Mouse (Mus musculus) gastrocnemius, adult 18-20 months (tissue): ENCODE measurements around the gene Rpl36. TPM values are rescaled to one million over a fixed set of nuclear protein-coding genes. Genes with fewer than 3 reads are reported as not detected.

Experiments used
- DNase-seq: peaks from one replicate; pipeline ENCODE4 v3.0.0; 2021; ENCODE audit warnings: low spot score
- total RNA-seq, 2 experiments: library from RNA; stranded (reverse); gene quantifications; 2 replicates each; pipeline ENCODE4 v1.2.3; 2021

The Rpl36 gene
- total RNA-seq, 2 experiments from 2014 or later, result 632 to 662 TPM

DNA sequence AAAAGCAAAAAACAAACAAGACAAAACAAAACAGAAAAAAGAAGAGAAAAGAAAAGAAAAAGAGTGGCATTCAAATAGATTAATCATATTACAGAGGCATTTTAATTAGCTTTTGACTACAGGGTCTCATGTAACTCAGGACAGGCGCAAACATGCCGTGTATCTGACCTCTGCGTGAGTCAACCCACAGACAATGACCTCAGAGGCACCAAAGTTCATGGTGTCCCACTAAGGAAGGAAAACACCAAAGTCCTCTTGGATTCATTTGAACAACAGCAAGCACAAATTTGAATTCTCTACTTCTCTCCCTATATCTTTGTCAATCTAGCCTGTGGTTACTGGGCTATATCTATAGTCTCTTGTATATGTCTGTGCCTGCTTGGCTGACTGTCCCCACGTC lies 30.0 kb downstream of the Rpl36 start:
- DNase-seq, result no peak

DNA sequence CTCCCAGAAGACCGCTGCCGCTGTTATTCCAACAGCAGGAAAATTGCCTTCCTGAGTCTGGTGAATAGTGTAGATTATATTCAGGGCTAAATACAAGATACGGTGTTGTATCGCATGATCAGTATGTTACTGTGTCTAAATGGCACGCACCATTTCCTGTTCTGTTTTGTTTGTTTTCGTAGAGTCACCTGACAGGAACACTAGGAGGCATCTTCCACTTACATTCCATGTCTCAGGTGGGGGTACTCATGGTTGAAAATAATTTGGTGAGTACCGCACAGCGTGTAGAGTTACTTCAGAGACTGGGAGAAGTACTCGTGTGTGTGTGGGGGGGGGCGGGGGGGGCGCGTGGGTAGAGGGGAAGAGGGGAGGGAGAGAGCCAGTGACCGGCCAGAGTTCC lies 34.3 kb downstream of the Rpl36 start:
- DNase-seq, result no peak

DNA sequence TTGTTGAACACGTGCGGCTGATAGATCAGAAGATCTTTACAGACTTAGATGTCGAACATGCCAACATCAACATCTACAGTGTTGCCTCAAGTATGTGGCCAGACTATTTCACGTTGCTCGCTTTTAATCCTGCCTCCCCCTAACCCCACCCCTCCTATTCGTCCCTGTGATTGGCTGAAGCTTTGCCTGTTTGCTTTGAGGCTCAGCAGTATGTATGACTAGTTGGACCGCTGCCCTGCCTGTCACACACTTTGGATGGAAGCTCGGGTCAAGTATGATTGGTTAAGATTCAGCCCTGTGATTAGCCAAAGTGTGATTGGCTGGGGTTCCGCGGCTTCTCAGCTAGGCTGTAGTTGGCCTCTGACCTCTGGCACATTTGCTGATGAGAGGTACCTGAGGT lies 38.6 kb downstream of the Rpl36 start:
- DNase-seq, result no peak

DNA sequence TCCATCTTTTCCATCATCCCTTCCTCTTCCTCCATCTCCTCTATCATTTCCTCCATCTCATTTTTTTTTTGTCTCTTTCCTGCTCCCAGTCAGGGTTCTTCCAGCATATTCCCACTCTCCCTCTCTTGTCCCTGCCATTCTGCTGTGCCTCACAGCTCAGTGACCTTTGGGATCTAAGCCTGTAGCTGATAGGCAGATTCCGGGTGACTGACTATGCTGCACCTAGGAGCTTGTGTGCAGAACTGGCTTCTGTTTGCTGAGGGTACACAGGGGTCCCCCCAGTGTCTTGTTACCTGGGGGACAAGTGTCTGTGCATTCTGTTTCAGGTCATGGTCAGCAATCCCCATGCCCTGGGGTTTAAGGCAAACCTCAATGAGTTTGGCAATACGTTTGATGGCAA lies 41.6 kb downstream of the Rpl36 start:
- no peak for DNase-seq

DNA sequence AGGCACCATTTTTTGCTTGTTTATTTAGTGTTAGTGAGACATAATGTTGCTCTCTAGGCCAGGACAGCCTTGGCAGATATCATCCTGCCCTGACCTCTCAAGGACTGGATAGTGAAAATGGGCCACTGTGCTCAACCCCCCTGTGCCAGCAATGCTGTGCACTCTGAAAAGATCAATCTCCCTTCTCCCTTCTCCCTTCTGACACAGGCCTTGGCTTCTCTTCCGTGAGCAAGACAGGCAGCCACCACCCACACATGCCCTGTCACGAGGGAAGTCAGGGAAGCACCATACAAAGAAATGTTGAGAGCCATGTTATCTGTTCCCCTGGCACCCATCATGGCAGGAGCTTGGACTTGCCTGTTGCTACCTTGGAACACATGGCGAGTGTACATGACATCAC lies 42.1 kb downstream of the Rpl36 start:
- no peak for DNase-seq

DNA sequence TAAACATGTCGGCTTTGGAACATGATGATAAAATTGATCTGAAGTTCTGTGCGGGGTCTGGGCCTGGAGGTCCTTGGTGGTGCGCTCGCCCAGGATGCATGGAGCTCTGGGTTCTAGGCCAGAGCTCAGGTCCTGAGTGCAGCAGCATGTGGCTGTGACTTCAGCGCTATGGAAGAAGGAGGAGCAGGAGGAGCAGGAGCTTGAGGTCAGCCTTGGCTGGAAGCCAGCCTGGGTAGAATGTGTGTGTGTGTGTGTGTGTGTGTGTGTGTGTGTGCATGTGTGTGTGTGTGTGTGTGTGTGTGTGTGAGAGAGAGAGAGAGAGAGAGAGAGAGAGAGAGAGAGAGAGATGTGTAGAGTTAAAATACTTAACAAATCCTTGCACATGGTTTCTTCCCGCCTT lies 43.0 kb downstream of the Rpl36 start:
- no peak for DNase-seq

DNA sequence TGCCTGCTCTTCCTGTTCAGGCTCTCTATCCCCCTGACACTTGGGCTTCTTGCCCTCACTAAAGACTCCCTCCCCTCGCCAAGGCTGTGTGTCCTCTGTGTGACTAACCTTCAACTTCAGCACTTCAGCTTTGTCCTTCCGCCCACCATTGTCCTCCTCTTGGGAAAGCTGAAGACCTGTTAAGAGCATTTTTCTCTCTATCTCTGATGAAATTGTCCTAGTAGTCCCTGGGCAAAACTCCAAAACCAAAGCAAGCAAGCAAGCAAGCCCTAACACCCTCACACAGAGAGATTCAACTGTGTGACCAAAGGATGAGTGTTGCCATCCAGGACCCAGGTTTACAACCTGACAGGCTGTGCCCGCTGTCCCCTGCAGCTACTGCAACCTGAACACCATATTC lies 50.4 kb downstream of the Rpl36 start:
- no peak for DNase-seq

Other genes with a start within 250 kb of the Rpl36 start
- 10 to 100 TPM; 30.8 to 38.3 TPM for gene Ptprs, start 136.9 kb upstream of the Rpl36 start, total RNA-seq
- gene Znrf4, start 101.0 kb upstream of the Rpl36 start, total RNA-seq, result not detected
- gene Gm20219, start 59.0 kb upstream of the Rpl36 start, total RNA-seq, result under 1 TPM; 0.28 to 0.84 TPM
- 10 to 100 TPM; 28.5 to 30.1 TPM for gene Safb2, start 28.8 kb upstream of the Rpl36 start, total RNA-seq
- 10 to 100 TPM; 39.2 to 49.7 TPM for gene Safb, start 28.6 kb upstream of the Rpl36 start, total RNA-seq
- gene 2410015M20Rik, start 3.6 kb upstream of the Rpl36 start, total RNA-seq, result 100 to 1,000 TPM; 137 to 141 TPM
- gene Lonp1, start 13.5 kb downstream of the Rpl36 start, total RNA-seq, result 10 to 100 TPM; 64.9 to 65.8 TPM
- under 1 TPM in 1 of 2 experiments, not detected in 1; 0.16 TPM for gene Catsperd, start 14.7 kb downstream of the Rpl36 start, total RNA-seq
- 10 to 100 TPM; 36.1 to 39.6 TPM for gene Ranbp3, start 59.9 kb downstream of the Rpl36 start, total RNA-seq
- gene Ndufa11, start 104.4 kb downstream of the Rpl36 start, total RNA-seq, result 100 to 1,000 TPM; 420 to 445 TPM
- gene Vmac, start 104.6 kb downstream of the Rpl36 start, total RNA-seq, result 1 to 10 TPM; 2.0 to 2.1 TPM
- 1 to 10 TPM; 2.6 to 3.3 TPM for gene Nrtn, start 144.1 kb downstream of the Rpl36 start, total RNA-seq
- gene Dus3l, start 151.3 kb downstream of the Rpl36 start, total RNA-seq, result 10 to 100 TPM; 14.4 to 14.9 TPM
- gene Prr22, start 156.8 kb downstream of the Rpl36 start, total RNA-seq, result under 1 TPM; 0.16 to 0.28 TPM
- 1 to 10 TPM; 2.1 to 3.1 TPM for gene Rfx2, start 217.6 kb downstream of the Rpl36 start, total RNA-seq